Mouse (Mus musculus): ENCODE results near the gene Nfix. TPM values are rescaled to one million over a fixed set of nuclear protein-coding genes. Genes with fewer than 3 reads are reported as not detected.
A peak's percentile ranks its signal among the peaks of the same experiment; 100 is the strongest.

Gene Nfix
- total RNA-seq (2014; rRNA removed) (40.1 and 62.5 TPM in 2 replicates), polyA plus RNA-seq (2015; fragmentation: Nextera tagmentation; extraction: Ambion mirVana) (41.7 and 53.7 TPM in 2 replicates)

GRCm38 (mm10) chr8:84799999-84800831, at the start of gene Nfix:
TSS of gene Nfix (minus strand) at chr8:84800344.
- H3K4me1 ChIP-seq (ENCODE audit: insufficient read depth, low read length), result no peaks in the 10 kb centered on the region
- peak within 1 kb of the TSS; percentile 99 for H3K4me2 ChIP-seq (ENCODE audit: low read depth, low read length, poor library complexity, severe bottlenecking)
- H3K27me3 ChIP-seq (ENCODE audit: insufficient read depth, low read length), result peaks cover 35% of the 10 kb centered on the region
- H3K36me3 ChIP-seq (ENCODE audit: insufficient read depth, low read length), result no peaks in the 10 kb centered on the region
- DNase-seq (ENCODE audit: low spot score) (peak; percentile 51), ATAC-seq (ENCODE audit: low FRiP score) (peak; percentile 47)
- peak within 1 kb of the TSS; percentile 69 for H3K4me3 ChIP-seq (ENCODE audit: low read depth, low read length)
- peak within 1 kb of the TSS; percentile 78 for H3K9ac ChIP-seq (replicated peaks; ENCODE audit: low read length, poor library complexity, severe bottlenecking)
- no peaks in the 10 kb centered on the region for H3K9me3 ChIP-seq (ENCODE audit: low read length)
- WGBS, result 2% methylated on average over 26 of the region's 125 CpGs
- TF ChIP-seq CTCF (IDR thresholded peaks at IDR 0.05), result no peak
- H3K27ac ChIP-seq (ENCODE audit: low read depth, low read length), result peak within 1 kb of the TSS; percentile 74

GRCm38 (mm10) chr8:84847684-84848435, 47.7 kb upstream of the Nfix start:
- ATAC-seq (ENCODE audit: low FRiP score), result no peak
- H3K9ac ChIP-seq (replicated peaks; ENCODE audit: low read length, poor library complexity, severe bottlenecking), result no peak overlapping the region
- H3K27ac ChIP-seq (ENCODE audit: low read depth, low read length), result no peak overlapping the region; the same call in 1 of the 2 replicates
- H3K4me3 ChIP-seq (ENCODE audit: low read depth, low read length), result peak overlapping the region; percentile 89; the same call in 1 of the 2 replicates
- no peaks in the 10 kb centered on the region for H3K27me3 ChIP-seq (ENCODE audit: insufficient read depth, low read length)
- no peak for TF ChIP-seq CTCF (IDR thresholded peaks at IDR 0.05)
- WGBS, result 44% methylated on average over 6 of the region's 6 CpGs
- H3K9me3 ChIP-seq (ENCODE audit: low read length), result no peaks in the 10 kb centered on the region
- no peak for DNase-seq (ENCODE audit: low spot score)
- peaks cover 21% of the 10 kb centered on the region for H3K36me3 ChIP-seq (ENCODE audit: insufficient read depth, low read length)
- peak overlapping the region; percentile 82 for H3K4me2 ChIP-seq (ENCODE audit: low read depth, low read length, poor library complexity, severe bottlenecking)
- 0 out of 2 replicates have a peak, but pooled peaks cover 4% of the 10 kb centered on the region for H3K4me1 ChIP-seq (ENCODE audit: insufficient read depth, low read length)

GRCm38 (mm10) chr8:84846722-84847572, 46.8 kb upstream of the Nfix start, which contains the start of gene Calr:
TSS of gene Calr (minus strand) at chr8:84846934.
- TF ChIP-seq CTCF (IDR thresholded peaks at IDR 0.05), result peak; percentile 55
- ATAC-seq (ENCODE audit: low FRiP score) (peak; percentile 99), DNase-seq (ENCODE audit: low spot score) (peak; percentile 100)
- Histone ChIP-seq H3K9me3 (ENCODE audit: low read length) (no peaks in the 10 kb centered on the region), H3K4me2 (ENCODE audit: low read depth, low read length, poor library complexity, severe bottlenecking) (peak within 1 kb of the TSS; percentile 89), H3K36me3 (ENCODE audit: insufficient read depth, low read length) (peaks cover 29% of the 10 kb centered on the region), H3K9ac (replicated peaks; ENCODE audit: low read length, poor library complexity, severe bottlenecking) (peak within 1 kb of the TSS; percentile 81), H3K27me3 (ENCODE audit: insufficient read depth, low read length) (no peaks in the 10 kb centered on the region), H3K27ac (ENCODE audit: low read depth, low read length) (peak within 1 kb of the TSS; percentile 91), H3K4me1 (ENCODE audit: insufficient read depth, low read length) (0 out of 2 replicates have a peak, but pooled peaks cover 4% of the 10 kb centered on the region), H3K4me3 (ENCODE audit: low read depth, low read length) (peak within 1 kb of the TSS; percentile 89)
- 1% methylated on average over 54 of the region's 55 CpGs for WGBS

GRCm38 (mm10) chr8:84846094-84846721, 46.1 kb upstream of the Nfix start:
- peak overlapping the region; percentile 81 for H3K9ac ChIP-seq (replicated peaks; ENCODE audit: low read length, poor library complexity, severe bottlenecking)
- ATAC-seq (ENCODE audit: low FRiP score) (no peak; the same call in 1 of the 2 replicates), DNase-seq (ENCODE audit: low spot score) (peak; percentile 19)
- peak overlapping the region; percentile 89 for H3K4me2 ChIP-seq (ENCODE audit: low read depth, low read length, poor library complexity, severe bottlenecking)
- 0 out of 2 replicates have a peak, but pooled peaks cover 4% of the 10 kb centered on the region for H3K4me1 ChIP-seq (ENCODE audit: insufficient read depth, low read length)
- H3K27me3 ChIP-seq (ENCODE audit: insufficient read depth, low read length), result no peaks in the 10 kb centered on the region
- H3K36me3 ChIP-seq (ENCODE audit: insufficient read depth, low read length), result peaks cover 35% of the 10 kb centered on the region
- H3K27ac ChIP-seq (ENCODE audit: low read depth, low read length), result peak overlapping the region; percentile 91
- no peaks in the 10 kb centered on the region for H3K9me3 ChIP-seq (ENCODE audit: low read length)
- WGBS, result under 1% methylated on average over 30 of the region's 30 CpGs
- TF ChIP-seq CTCF (IDR thresholded peaks at IDR 0.05), result no peak
- peak overlapping the region; percentile 89 for H3K4me3 ChIP-seq (ENCODE audit: low read depth, low read length)
